Mouse (Mus musculus) ES-Bruce4 (cell line): ENCODE measurements around the gene 1700020N01Rik. TPM values are rescaled to one million over a fixed set of nuclear protein-coding genes. Genes with fewer than 3 reads are reported as not detected.
A peak's percentile ranks its signal among the peaks of the same experiment; 100 is the strongest.

ENCODE experiments used
- H3K27ac ChIP-seq: 2 replicates; pipeline ENCODE4 v1.5.1; 2012; ENCODE audit warnings: low read length, inconsistent platforms; ENCODE audit not compliant: insufficient read depth
- H3K27me3 ChIP-seq: 2 replicates; pipeline ENCODE4 v1.6.1; 2012; ENCODE audit warnings: mild to moderate bottlenecking, low read length, inconsistent platforms; ENCODE audit not compliant: control insufficient read depth, poor library complexity, insufficient read depth, severe bottlenecking
- H3K36me3 ChIP-seq: 2 replicates; pipeline ENCODE4 v1.6.1; 2012; ENCODE audit warnings: inconsistent platforms, mild to moderate bottlenecking, low read length, moderate library complexity; ENCODE audit not compliant: control insufficient read depth, poor library complexity, insufficient read depth, severe bottlenecking
- H3K4me1 ChIP-seq: one replicate; pipeline ENCODE4 v1.8.1; 2011; ENCODE audit warnings: low read length; ENCODE audit not compliant: control insufficient read depth, insufficient read depth
- H3K4me3 ChIP-seq: 2 replicates; pipeline ENCODE4 v1.5.1; 2011; ENCODE audit warnings: low read depth, mild to moderate bottlenecking, low read length
- H3K9ac ChIP-seq: 2 replicates; pipeline ENCODE4 v1.6.1; 2012; ENCODE audit warnings: low read depth, mild to moderate bottlenecking, inconsistent platforms; ENCODE audit not compliant: poor library complexity, severe bottlenecking
- H3K9me3 ChIP-seq: replicated peaks from 2 replicates; pipeline ENCODE4 v1.6.1; 2012; ENCODE audit warnings: mild to moderate bottlenecking, low read length, inconsistent platforms; ENCODE audit not compliant: control insufficient read depth, poor library complexity, insufficient read depth, severe bottlenecking
- CTCF ChIP-seq: IDR thresholded peaks from one replicate; pipeline ENCODE4 v1.8.1; 2011; ENCODE audit warnings: low read depth, low read length
- EP300 ChIP-seq: IDR thresholded peaks from 2 replicates; pipeline ENCODE4 v1.6.1; 2011; ENCODE audit warnings: low read depth, low read length; ENCODE audit not compliant: insufficient read depth
- POLR2A ChIP-seq: IDR thresholded peaks from one replicate; pipeline ENCODE4 v1.8.1; 2011; ENCODE audit warnings: low read length; ENCODE audit not compliant: insufficient read depth
- polyA plus RNA-seq: library from polyadenylated mRNA; stranded (reverse); fragments of >200 nt; gene quantifications from 2 replicates; pipeline ENCODE4 v1.2.4, GENCODE M21; 2011; ENCODE audit warnings: low read depth; ENCODE audit not compliant: missing spikeins, insufficient read depth, insufficient read length

The 1700020N01Rik gene
- polyA plus RNA-seq, 1 experiment: not detected

- Histone ChIP-seq H3K36me3 (no peaks in the 10 kb centered on the region), H3K27ac (no peak overlapping the region), H3K9ac (no peak overlapping the region), H3K9me3 (peaks cover 21% of the 10 kb centered on the region), H3K27me3 (no peaks in the 10 kb centered on the region), H3K4me3 (no peak overlapping the region), H3K4me1 (no peaks in the 10 kb centered on the region)
- TF ChIP-seq POLR2A (no peak), CTCF (no peak), EP300 (no peak)
These were observed 58.4 kb downstream of the 1700020N01Rik start for GRCm38 (mm10) chr10:21651388-21651787.

DNA sequence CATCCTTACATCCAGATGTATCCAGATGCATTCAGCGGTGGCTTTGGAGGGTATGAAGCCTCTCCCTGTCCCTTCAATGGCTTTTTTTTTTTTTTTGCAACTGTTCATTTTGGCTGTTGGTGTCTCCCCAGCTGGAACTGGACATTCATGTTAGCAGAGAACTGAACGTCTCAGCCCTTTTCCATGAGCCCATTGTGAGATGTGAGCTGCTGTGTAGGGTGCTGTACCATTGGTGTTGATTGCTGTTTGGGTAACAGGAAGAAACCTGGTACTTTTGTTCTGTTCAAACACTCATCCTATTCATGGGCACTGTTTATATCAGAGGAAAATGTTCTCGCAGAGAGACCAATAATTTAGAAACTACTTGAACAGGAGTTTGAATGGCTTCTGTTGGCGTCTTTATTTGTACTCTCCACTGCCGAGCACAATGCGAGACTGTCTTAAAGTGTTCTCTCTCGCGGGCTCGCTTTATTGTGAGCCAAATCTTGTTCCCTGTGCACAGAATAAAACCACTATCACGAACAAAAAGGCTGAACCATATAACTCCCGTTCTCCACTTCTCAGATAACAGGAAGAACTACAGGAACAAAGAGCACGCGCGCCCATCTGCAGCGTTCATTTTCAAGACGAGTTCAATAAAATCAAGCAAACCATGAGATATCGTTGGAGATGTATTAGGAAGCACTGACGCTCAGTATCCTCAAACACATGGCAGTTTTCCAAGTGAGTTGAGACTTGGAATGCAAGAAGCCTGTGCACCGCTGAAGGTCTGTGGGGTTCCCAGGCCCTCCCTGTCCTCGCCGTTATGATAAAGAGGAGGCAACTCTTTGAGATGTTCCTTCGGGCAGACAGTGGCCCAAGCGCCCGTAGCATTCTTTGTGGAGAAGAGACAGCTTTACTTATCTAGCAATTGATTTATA, 59.7 kb downstream of the 1700020N01Rik start:
- TF ChIP-seq POLR2A (no peak), EP300 (no peak), CTCF (no peak)
- Histone ChIP-seq H3K27me3 (no peaks in the 10 kb centered on the region), H3K9me3 (peaks cover 21% of the 10 kb centered on the region), H3K4me3 (no peak overlapping the region), H3K36me3 (no peaks in the 10 kb centered on the region), H3K9ac (no peak overlapping the region), H3K27ac (no peak overlapping the region), H3K4me1 (no peaks in the 10 kb centered on the region)

- no peak overlapping the region for H3K27ac ChIP-seq
- H3K4me3 ChIP-seq: no peak overlapping the region
- TF ChIP-seq POLR2A (no peak), CTCF (peak; percentile 3)
- H3K9ac ChIP-seq: no peak overlapping the region
- H3K36me3 ChIP-seq: no peaks in the 10 kb centered on the region
- H3K27me3 ChIP-seq: no peaks in the 10 kb centered on the region
- peaks cover 21% of the 10 kb centered on the region for H3K9me3 ChIP-seq
- H3K4me1 ChIP-seq: no peaks in the 10 kb centered on the region
These were observed 60.5 kb downstream of the 1700020N01Rik start for GRCm38 (mm10) chr10:21653469-21653868.

GRCm38 (mm10) chr10:21659576-21660246, 66.8 kb downstream of the 1700020N01Rik start:
- Histone ChIP-seq H3K27ac (no peak overlapping the region), H3K4me3 (no peak overlapping the region), H3K36me3 (no peaks in the 10 kb centered on the region), H3K27me3 (no peaks in the 10 kb centered on the region), H3K4me1 (no peaks in the 10 kb centered on the region), H3K9ac (no peak overlapping the region), H3K9me3 (no peaks in the 10 kb centered on the region)
- TF ChIP-seq EP300 (no peak), CTCF (no peak), POLR2A (no peak)

GRCm38 (mm10) chr10:21668976-21669375, 76.0 kb downstream of the 1700020N01Rik start:
- Histone ChIP-seq H3K9ac (no peak overlapping the region), H3K27me3 (no peaks in the 10 kb centered on the region), H3K4me3 (no peak overlapping the region), H3K4me1 (no peaks in the 10 kb centered on the region), H3K27ac (no peak overlapping the region), H3K36me3 (no peaks in the 10 kb centered on the region), H3K9me3 (no peaks in the 10 kb centered on the region)
- 0 out of 2 replicates have a peak, but pooled peaks have one; percentile 42 for TF ChIP-seq EP300
- TF ChIP-seq POLR2A: no peak

DNA sequence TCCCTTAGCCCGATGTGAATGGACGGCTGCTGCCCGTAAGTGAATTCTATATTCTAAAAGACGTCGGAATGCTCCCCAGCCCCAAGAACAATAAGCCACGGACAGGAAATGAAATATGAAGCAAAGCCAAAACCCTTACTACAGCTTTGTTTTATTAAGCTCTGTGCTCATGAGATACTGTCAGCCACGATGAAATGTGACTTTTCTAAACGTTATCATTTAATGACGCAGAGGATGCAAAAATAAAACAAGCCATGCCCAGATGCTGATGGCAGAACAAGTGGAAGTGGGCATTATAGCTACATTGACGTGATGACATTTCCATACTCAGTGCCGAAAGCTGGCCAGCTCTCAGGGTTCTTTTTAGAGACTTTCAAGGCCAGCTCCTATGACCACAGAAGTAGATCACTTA, 76.8 kb downstream of the 1700020N01Rik start:
- Histone ChIP-seq H3K9ac (no peak overlapping the region), H3K27me3 (no peaks in the 10 kb centered on the region), H3K27ac (no peak overlapping the region), H3K9me3 (no peaks in the 10 kb centered on the region), H3K36me3 (no peaks in the 10 kb centered on the region), H3K4me1 (no peaks in the 10 kb centered on the region), H3K4me3 (no peak overlapping the region)
- TF ChIP-seq CTCF: no peak
- TF ChIP-seq POLR2A: no peak
- TF ChIP-seq EP300: no peak
